Mouse (Mus musculus) heart, postnatal 0 days (tissue): ENCODE measurements around the gene Socs5. TPM values are rescaled to one million over a fixed set of nuclear protein-coding genes. Genes with fewer than 3 reads are reported as not detected.
"Not testable (repeated sequence)": the region's sequence is repeated elsewhere in the genome, so short reads cannot be mapped to it uniquely, and the experiment has no call there.

Source experiments
- ATAC-seq: fragments of 200-750 bp; cut with Nextera tagmentation; 2 replicates; pipeline ENCODE4 v1.8.0; 2017; ENCODE audit warnings: low read depth, moderate number of reproducible peaks, moderate library complexity; ENCODE audit not compliant: insufficient read depth
- DNase-seq: peaks from one replicate; pipeline ENCODE4 v3.0.0-alpha.2; 2016; ENCODE audit warnings: low spot score
- H3K27ac ChIP-seq: fragments of 300-500 bp; sonication (generic); 2 replicates; pipeline ENCODE4 v1.5.1; 2014; ENCODE audit warnings: low read depth, mild to moderate bottlenecking
- H3K27me3 ChIP-seq: fragments of 300-500 bp; sonication (generic); 2 replicates; pipeline ENCODE4 v1.6.1; 2014; ENCODE audit warnings: low read length, mixed read lengths; ENCODE audit not compliant: control insufficient read depth, insufficient read depth
- H3K36me3 ChIP-seq: fragments of 300-500 bp; sonication (generic); replicated peaks from 2 replicates; pipeline ENCODE4 v1.6.1; 2014; ENCODE audit warnings: low read length, mixed read lengths; ENCODE audit not compliant: control insufficient read depth, insufficient read depth
- H3K4me1 ChIP-seq: fragments of 300-500 bp; sonication (generic); 2 replicates; pipeline ENCODE4 v1.6.1; 2014; ENCODE audit warnings: antibody characterized with exemption; ENCODE audit not compliant: control insufficient read depth, insufficient read depth
- H3K4me2 ChIP-seq: fragments of 300-500 bp; sonication (generic); 2 replicates; pipeline ENCODE4 v1.6.1; 2014; ENCODE audit warnings: low read depth, mild to moderate bottlenecking, low read length, moderate library complexity
- H3K4me3 ChIP-seq: fragments of 300-500 bp; sonication (generic); 2 replicates; pipeline ENCODE4 v1.5.1; 2014; ENCODE audit warnings: low read depth, low read length
- H3K9ac ChIP-seq: fragments of 300-500 bp; sonication (generic); replicated peaks from 2 replicates; pipeline ENCODE4 v1.6.1; 2014; ENCODE audit warnings: low read depth, low read length, mixed read lengths
- H3K9me3 ChIP-seq: fragments of 300-500 bp; sonication (generic); replicated peaks from 2 replicates; pipeline ENCODE4 v1.6.1; 2016; ENCODE audit warnings: low read length; ENCODE audit not compliant: control insufficient read depth
- CTCF ChIP-seq: IDR thresholded peaks from 2 replicates; pipeline ENCODE4 v1.5.1; 2016; ENCODE audit warnings: antibody characterized with exemption, control low read depth, low read depth
- EP300 ChIP-seq: IDR thresholded peaks from 2 replicates; pipeline ENCODE4 v1.6.1; 2016; ENCODE audit warnings: antibody characterized with exemption, low read depth
- WGBS: fragments of 180-500 bp; shearing (Covaris S2); extraction: QIAGEN DNeasy Blood & Tissue Kit; methylation state at CpG from one replicate; pipeline ENCODE4 v1.1.7; 2014; 5-methylcytosine and 5-hydroxymethylcytosine counted together
- polyA plus RNA-seq: library from polyadenylated mRNA; unstranded; fragments of >200 nt; fragmentation: Nextera tagmentation; extraction: Ambion mirVana; gene quantifications from 2 replicates; pipeline ENCODE4 v1.2.1, GENCODE M21; 2015
- total RNA-seq: library from RNA; depleted of rRNA; stranded (reverse); fragments of >200 nt; gene quantifications from 2 replicates; pipeline ENCODE4 v1.2.3, GENCODE M21; 2014; ENCODE audit warnings: low replicate concordance

The Socs5 gene
- total and polyA plus RNA-seq, 2 experiments from 2014 or later, result 7.9 to 17.7 TPM

DNA sequence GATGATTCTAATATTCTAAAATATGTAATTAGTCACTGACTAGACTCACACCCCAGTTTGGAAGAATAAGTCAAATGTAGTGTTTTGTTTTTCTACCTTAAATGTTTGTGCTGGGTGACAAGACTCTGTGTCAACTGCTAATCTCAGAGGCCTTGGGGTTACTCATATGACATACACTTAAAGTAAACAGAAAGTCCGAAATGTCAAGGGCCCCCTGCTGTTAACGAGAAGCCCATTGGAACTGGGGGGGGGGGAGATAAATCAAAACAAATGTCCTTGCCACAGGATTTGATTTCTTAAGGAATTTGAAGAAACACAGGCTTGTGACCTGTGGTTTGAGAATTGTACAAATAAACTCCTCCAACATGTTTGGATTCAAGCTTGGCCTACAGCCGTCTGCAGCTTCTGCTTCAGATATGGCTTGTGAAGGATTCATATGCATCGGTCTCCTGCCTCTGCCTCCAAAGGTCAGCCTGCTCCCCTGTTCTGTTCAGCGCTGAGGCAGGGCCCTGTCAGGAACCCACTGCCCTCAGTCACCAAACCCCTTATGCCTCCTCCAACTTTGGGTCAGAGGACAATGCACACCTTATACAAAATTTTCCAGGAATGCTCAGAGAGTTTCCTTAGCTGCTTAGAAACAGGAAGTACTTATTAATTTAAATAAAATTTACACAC is 34.6 kb upstream of the Socs5 start:
- WGBS, result 68% methylated on average over 5 of the region's 5 CpGs
- ATAC-seq, result no peak
- Histone ChIP-seq H3K4me3 (no peak overlapping the region), H3K4me1 (no peaks in the 10 kb centered on the region), H3K27ac (no peak overlapping the region), H3K9ac (no peak overlapping the region), H3K27me3 (no peaks in the 10 kb centered on the region), H3K36me3 (no peaks in the 10 kb centered on the region), H3K9me3 (no peaks in the 10 kb centered on the region), H3K4me2 (no peak overlapping the region)
- no peak for TF ChIP-seq CTCF
- TF ChIP-seq EP300, result no peak
- no peak for DNase-seq

DNA sequence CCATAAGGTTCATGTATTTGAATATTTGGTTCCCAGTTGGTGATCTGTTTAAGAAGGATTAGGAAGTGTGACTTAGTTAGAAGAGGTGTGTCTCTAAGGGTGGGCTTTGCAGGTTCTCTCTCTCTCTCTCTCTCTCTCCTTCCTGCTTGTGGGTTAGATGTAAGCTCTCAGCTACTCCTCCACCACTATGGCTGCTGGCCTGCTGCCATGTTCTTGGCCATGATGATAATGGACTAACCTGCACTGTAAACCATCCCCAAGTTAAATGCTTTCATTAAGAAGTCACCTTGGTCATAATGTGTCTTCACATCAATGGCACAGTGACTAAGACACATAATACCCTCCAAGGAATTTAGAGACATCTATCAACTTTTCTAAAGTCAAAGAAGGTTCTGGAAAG is 34.0 kb upstream of the Socs5 start:
- H3K9ac ChIP-seq, result no peak overlapping the region
- H3K27ac ChIP-seq, result no peak overlapping the region
- H3K4me2 ChIP-seq, result no peak overlapping the region
- no peak overlapping the region for H3K4me3 ChIP-seq
- H3K27me3 ChIP-seq, result no peaks in the 10 kb centered on the region
- H3K36me3 ChIP-seq, result no peaks in the 10 kb centered on the region
- DNase-seq (no peak), ATAC-seq (no peak)
- no peaks in the 10 kb centered on the region for H3K9me3 ChIP-seq
- TF ChIP-seq EP300 (no peak), CTCF (no peak)
- H3K4me1 ChIP-seq, result no peaks in the 10 kb centered on the region

DNA sequence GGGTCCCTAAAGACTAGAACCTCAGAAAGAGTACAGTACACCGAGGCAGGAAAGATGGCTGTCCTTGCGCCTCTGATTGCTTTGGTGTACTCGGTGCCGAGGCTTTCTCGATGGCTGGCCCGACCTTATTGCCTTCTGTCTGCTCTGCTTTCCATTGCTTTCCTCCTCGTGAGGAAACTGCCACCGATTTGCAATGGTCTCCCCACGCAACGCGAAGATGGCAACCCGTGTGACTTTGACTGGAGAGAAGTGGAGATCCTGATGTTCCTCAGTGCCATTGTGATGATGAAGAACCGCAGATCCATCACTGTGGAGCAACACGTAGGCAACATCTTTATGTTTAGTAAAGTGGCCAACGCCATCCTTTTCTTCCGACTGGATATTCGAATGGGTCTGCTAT is 29.3 kb upstream of the Socs5 start:
- H3K27me3 ChIP-seq, H3K36me3 ChIP-seq, H3K9me3 ChIP-seq, H3K27ac ChIP-seq, DNase-seq, H3K9ac ChIP-seq, H3K4me2 ChIP-seq, H3K4me1 ChIP-seq, ATAC-seq, H3K4me3 ChIP-seq: not testable (repeated sequence)
- 91% methylated on average over 17 of the region's 17 CpGs for WGBS

DNA sequence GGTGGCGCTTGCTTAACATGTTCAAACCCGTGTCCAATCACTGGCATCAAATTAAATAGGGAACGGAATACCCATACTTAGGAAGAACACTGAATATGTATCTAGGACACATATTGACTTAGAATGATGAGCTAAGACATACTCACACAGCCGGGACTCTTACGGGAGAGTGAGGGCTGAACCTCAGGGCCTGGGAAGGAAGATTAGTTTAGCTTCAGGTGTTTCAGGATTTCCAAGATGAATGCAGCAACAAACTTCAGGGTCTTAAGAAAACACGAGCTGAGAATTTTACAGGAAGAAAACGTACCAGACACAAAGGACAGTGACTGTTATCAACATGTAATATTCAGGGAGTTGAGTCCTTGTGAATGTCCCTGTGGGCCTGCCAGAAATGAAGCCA is 26.8 kb upstream of the Socs5 start:
- no peaks in the 10 kb centered on the region for H3K4me1 ChIP-seq
- no peak overlapping the region for H3K9ac ChIP-seq
- TF ChIP-seq EP300, result no peak
- DNase-seq (no peak), ATAC-seq (no peak)
- no peaks in the 10 kb centered on the region for H3K36me3 ChIP-seq
- no peak overlapping the region for H3K27ac ChIP-seq
- H3K9me3 ChIP-seq, result no peaks in the 10 kb centered on the region
- no peak overlapping the region for H3K4me3 ChIP-seq
- H3K4me2 ChIP-seq, result no peak overlapping the region
- H3K27me3 ChIP-seq, result no peaks in the 10 kb centered on the region
- 79% methylated on average over 7 of the region's 7 CpGs for WGBS

DNA sequence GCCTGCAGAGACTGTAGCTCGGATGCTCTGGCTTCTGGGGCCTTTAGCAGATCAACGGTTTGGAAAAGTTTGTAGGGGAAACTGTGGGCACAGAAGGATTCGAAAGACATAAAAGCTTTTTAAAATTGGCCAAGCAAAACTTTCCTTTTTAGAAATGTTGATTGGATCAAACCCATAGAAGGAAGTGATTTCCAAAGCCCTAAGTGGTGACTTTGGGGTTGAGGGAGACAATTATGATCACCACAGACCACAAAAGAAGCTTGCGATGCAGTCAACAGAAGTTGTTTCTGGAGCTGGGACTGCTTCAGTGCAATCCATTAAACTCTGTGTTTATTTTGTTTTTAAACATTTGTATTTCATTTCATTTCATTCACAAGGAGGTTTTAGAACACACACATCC is 24.9 kb upstream of the Socs5 start:
- no peak overlapping the region for H3K4me2 ChIP-seq
- DNase-seq (no peak), ATAC-seq (no peak)
- TF ChIP-seq CTCF (no peak), EP300 (no peak)
- no peaks in the 10 kb centered on the region for H3K4me1 ChIP-seq
- H3K4me3 ChIP-seq, result no peak overlapping the region
- H3K36me3 ChIP-seq, result no peaks in the 10 kb centered on the region
- H3K9ac ChIP-seq, result no peak overlapping the region
- no peaks in the 10 kb centered on the region for H3K27me3 ChIP-seq
- H3K9me3 ChIP-seq, result no peaks in the 10 kb centered on the region
- H3K27ac ChIP-seq, result no peak overlapping the region
- 88% methylated on average over 4 of the region's 4 CpGs for WGBS

DNA sequence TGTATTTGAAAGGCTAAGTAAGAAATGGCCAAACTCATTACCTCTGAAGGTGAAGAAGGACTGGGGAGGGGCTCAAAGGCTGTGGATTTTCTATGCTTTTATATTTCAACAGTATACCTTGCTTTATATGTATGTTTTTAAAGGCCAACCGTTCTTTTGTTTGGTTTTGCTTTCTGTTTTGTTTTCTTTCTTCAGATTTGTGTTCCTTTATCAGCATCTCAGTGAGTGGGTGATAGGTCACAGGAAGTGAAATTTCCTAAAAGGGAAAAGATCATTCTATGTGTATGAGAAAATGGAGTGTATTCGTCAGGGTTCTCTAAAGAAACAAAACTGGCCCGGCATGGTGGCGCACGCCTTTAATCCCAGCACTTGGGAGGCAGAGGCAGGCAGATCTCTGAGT is 23.8 kb upstream of the Socs5 start:
- H3K4me3 ChIP-seq, result no peak overlapping the region
- no peaks in the 10 kb centered on the region for H3K27me3 ChIP-seq
- no peaks in the 10 kb centered on the region for H3K9me3 ChIP-seq
- no peak overlapping the region for H3K4me2 ChIP-seq
- H3K9ac ChIP-seq, result no peak overlapping the region
- TF ChIP-seq EP300 (no peak), CTCF (no peak)
- DNase-seq, result no peak
- no peak for ATAC-seq
- no peaks in the 10 kb centered on the region for H3K36me3 ChIP-seq
- no peak overlapping the region for H3K27ac ChIP-seq
- H3K4me1 ChIP-seq, result no peaks in the 10 kb centered on the region
- WGBS, result 64% methylated on average over 5 of the region's 5 CpGs
